Mouse (Mus musculus): Measurements from ENCODE around the gene Foxq1. TPM values are rescaled to one million over a fixed set of nuclear protein-coding genes. Genes with fewer than 3 reads are reported as not detected.

Gene Foxq1
- polyA plus RNA-seq (2012; rRNA removed), result 2.9 and 3.4 TPM in 2 replicates

GRCm38 (mm10) chr13:31555834-31556233 is at the start of gene Foxq1:
Gene Foxq1 (plus strand): TSS chr13:31556134.

DNA sequence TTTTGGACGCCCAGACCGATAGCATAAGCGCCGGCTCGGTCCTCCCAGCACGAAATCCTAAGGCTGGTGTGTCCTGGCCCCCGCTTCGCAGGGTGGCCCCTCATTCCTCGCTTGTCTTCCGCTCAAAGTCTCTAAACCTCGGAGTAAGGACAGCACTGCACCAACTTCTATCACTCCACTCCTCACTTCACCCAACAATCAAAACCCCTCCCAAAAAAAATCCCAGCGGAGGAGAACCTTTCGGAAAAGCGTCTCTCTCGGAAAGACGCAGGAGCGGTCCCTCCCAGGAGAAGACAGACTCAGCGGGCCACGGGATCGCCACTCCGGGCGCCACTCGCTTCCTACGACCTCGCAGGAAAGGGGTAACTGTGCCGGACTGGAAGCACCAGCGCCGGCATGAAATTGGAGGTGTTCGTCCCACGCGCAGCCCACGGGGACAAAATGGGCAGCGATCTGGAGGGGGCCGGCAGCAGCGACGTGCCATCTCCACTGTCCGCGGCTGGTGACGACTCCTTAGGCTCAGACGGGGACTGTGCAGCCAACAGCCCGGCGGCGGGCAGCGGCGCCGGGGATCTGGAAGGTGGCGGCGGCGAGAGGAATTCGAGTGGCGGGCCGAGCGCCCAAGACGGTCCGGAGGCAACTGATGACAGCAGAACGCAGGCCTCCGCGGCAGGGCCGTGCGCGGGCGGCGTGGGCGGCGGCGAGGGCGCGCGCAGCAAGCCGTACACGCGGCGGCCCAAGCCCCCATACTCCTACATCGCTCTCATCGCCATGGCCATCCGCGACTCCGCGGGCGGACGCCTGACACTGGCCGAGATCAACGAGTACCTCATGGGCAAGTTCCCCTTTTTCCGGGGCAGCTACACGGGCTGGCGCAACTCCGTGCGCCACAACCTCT is 2.8 kb downstream of the Foxq1 start, which contains the start of gene A530084C06Rik:
Gene A530084C06Rik (minus strand): TSS at position 813 of the 898 bp plus-strand sequence.

Other genes starting within 250 kb of the Foxq1 start
- 1.4 TPM in 2 replicates for gene A530084C06Rik, start 3.2 kb downstream of the Foxq1 start, polyA plus RNA-seq (2012; rRNA removed)
- gene Foxf2, start 69.7 kb downstream of the Foxq1 start, polyA plus RNA-seq (2012; rRNA removed), result 5.4 and 7.3 TPM in 2 replicates